Mouse (Mus musculus) kidney, adult 18-20 months (tissue): ENCODE results near the gene Caprin2.

Experiments used
- DNase-seq: peaks from one replicate; pipeline ENCODE4 v3.0.0; 2021

Gene Caprin2

GRCm38 (mm10) chr6:148831728-148832121 is 64.3 kb downstream of the Caprin2 start:
- no peak for DNase-seq

DNA sequence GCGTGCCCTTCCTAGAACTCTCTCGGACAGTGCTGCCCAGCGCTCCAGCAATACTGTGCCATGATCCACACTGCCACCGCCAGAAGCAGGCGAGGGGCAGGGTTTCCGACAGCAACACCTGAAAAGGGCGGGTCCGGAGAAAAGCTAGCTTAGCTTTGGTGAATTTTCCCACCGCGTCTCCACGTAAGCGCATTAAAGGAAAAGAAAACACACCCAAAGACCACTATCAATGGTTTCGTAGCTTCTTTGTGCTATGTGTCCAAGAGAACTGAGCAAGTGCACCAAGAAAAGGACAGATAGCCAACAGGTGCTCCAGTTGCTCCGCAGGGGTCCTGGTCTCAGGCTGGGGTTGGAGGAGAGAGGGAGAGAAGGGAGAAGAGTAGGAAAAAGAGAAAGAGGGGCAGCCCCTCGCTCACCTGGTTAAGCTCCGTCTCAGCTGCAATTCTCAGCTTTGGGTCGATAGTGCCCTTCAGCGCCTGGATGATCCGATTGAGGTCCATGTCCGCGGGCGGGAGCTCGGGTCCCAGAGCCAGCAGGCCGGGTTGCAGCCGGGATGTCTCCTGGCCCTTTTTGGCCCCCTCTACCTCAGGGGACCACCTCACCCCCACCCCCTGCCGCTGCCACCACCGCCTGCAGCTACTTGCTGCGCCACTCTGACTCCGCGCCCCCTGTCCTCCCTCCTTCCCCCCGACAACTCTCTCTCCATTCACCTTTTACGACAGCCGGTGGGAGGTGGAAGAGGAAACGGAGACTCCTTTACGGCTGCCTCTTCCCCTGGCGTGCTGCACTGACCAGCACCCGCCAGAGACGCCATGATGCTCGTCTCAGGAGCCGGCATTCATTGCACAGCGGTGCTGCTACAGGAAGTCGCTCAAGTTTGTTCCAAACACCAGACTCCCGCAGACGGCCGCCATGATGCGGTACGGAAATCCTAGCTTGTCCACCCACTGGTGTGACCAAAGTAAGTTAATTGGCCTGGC is 65.0 kb downstream of the Caprin2 start, which contains the start of gene Ipo8:
TSS of gene Ipo8 (minus strand) at position 720 of the 980 bp plus-strand sequence.
- peak; percentile 90 for DNase-seq

- DNase-seq, result no peak
These were observed 65.7 kb downstream of the Caprin2 start for GRCm38 (mm10) chr6:148830355-148830747.

- DNase-seq, result no peak
These were observed 69.9 kb downstream of the Caprin2 start for GRCm38 (mm10) chr6:148826119-148826518.

GRCm38 (mm10) chr6:148818624-148819343 is 77.3 kb downstream of the Caprin2 start:
- DNase-seq, result no peak

DNA sequence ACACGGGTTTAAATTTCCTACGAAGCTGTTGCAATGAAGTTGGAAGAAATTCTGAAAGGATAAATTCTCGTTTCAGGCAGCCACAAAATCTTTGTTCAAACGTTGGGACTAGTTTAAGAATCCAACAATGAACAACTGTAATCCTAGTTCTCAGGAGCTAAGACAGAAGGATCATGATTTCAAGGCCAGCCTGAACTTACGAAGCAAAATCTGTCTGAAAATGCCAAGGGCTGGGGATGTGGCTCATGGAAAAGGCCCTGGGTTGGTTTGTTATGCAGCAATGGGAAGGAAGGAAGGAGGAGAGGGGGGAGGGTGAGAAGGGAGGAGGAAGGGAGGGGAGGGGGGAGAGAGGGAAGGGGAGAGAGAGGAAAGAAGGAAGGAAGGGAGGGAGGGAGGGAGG is 79.3 kb downstream of the Caprin2 start:
- DNase-seq, result no peak

DNA sequence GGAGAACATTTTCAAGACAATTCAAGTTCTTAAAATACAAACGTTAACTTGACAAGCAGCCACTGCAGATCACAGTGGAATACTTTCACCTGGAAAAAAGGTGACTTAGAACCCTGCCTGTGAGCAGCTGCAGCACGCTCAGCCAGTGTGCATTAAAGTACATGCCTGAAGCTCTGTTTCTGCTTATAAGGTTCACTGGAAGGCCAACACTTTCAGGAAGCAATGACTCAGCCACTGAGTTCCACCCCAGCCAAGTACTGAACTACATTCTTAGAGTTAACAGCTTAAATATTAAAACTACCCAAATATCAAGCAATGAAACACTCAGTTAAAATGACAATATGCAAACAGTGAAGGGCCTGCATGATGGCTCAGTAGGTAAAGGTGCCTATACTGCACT is 84.9 kb downstream of the Caprin2 start:
- DNase-seq, result no peak

DNA sequence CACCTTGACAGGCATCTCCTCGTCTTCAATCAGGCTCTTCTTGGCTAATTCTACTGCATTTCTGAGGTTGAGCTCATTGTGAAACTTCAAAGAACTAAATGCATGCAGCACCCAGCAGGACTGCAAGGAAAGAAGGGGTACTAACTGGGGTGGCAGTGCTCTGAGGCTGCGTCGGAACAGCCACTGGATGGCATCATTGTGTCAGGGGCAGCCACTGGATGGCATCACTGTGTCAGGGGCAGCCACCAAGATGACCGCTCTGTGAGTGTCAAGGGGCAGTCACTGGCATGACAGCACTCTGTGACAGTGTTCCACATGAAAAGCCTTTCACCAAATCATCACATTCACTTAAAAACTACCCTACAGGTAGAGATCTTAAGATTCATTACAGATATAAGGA is 96.3 kb downstream of the Caprin2 start:
- DNase-seq, result no peak

DNA sequence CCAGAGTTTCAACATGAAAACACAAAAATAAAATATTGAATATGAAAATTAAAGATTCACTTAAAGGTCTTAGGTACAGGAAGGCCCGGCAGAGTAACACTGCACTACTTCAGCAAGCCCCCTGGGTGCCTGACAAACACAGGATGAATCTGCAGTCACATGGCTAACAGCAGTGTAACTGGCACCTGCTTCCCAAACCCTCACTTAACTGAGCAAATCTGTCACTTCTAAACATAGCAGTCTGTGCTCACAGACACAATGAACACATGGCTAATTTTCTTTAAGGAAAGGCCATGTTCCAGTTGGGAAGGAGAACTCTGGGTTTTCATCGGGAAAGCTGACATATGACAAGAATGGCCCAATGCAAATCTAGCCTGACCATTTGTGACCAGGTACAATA is 100.9 kb downstream of the Caprin2 start:
- no peak for DNase-seq
